Mouse (Mus musculus) liver, embryonic 13.5 days (tissue): ENCODE results near the gene Gm42791. TPM values are rescaled to one million over a fixed set of nuclear protein-coding genes. Genes with fewer than 3 reads are reported as not detected.

Experiments
- ATAC-seq: fragments of 200-750 bp; cut with Nextera tagmentation; 2 replicates; pipeline ENCODE4 v1.8.0; 2017; ENCODE audit warnings: low read depth, mild to moderate bottlenecking, moderate number of reproducible peaks, moderate library complexity
- DNase-seq: peaks from one replicate; pipeline ENCODE4 v3.0.0; 2022
- H3K27ac ChIP-seq: fragments of 300-500 bp; sonication (generic); 2 replicates; pipeline ENCODE4 v1.5.1; 2015; ENCODE audit warnings: moderate library complexity, mild to moderate bottlenecking, inconsistent platforms
- H3K27me3 ChIP-seq: fragments of 300-500 bp; sonication (generic); 2 replicates; pipeline ENCODE4 v1.6.1; 2015; ENCODE audit warnings: mild to moderate bottlenecking, inconsistent platforms
- H3K36me3 ChIP-seq: fragments of 300-500 bp; sonication (generic); 2 replicates; pipeline ENCODE4 v1.6.1; 2015; ENCODE audit warnings: mild to moderate bottlenecking, inconsistent platforms
- H3K4me1 ChIP-seq: fragments of 300-500 bp; sonication (generic); replicated peaks from 2 replicates; pipeline ENCODE4 v1.6.1; 2015; ENCODE audit warnings: inconsistent platforms
- H3K4me2 ChIP-seq: fragments of 300-500 bp; sonication (generic); 2 replicates; pipeline ENCODE4 v1.6.1; 2015; ENCODE audit warnings: inconsistent platforms, mild to moderate bottlenecking, moderate library complexity
- H3K4me3 ChIP-seq: fragments of 300-500 bp; sonication (generic); replicated peaks from 2 replicates; pipeline ENCODE4 v1.5.1; 2015; ENCODE audit warnings: mild to moderate bottlenecking, inconsistent platforms
- H3K9ac ChIP-seq: fragments of 300-500 bp; sonication (generic); 2 replicates; pipeline ENCODE4 v1.6.1; 2015; ENCODE audit warnings: mild to moderate bottlenecking, inconsistent platforms
- H3K9me3 ChIP-seq: fragments of 300-500 bp; sonication (generic); replicated peaks from 2 replicates; pipeline ENCODE4 v1.6.1; 2016; ENCODE audit warnings: inconsistent platforms
- WGBS: fragments of 180-500 bp; shearing (Covaris S2); methylation state at CpG from one replicate; pipeline ENCODE4 v1.1.7; 2015; ENCODE audit not compliant: insufficient replicate concordance; 5-methylcytosine and 5-hydroxymethylcytosine counted together
- polyA plus RNA-seq: library from polyadenylated mRNA; unstranded; fragments of >200 nt; fragmentation: Nextera tagmentation; extraction: Ambion mirVana; gene quantifications from 2 replicates; pipeline ENCODE4 v1.2.1, GENCODE M21; 2015

The Gm42791 gene
- polyA plus RNA-seq, 1 experiment from 2014 or later = 0.86 TPM

GRCm38 (mm10) chr5:148964251-148964650 is 30.7 kb downstream of the Gm42791 start:
- H3K4me2 ChIP-seq = no peak overlapping the region
- peak overlapping the region; percentile 91; the same call in 1 of the 2 replicates for H3K27ac ChIP-seq
- no peaks in the 10 kb centered on the region for H3K9me3 ChIP-seq
- WGBS = 61% methylated on average over 1 of the region's 1 CpGs
- H3K9ac ChIP-seq = no peak overlapping the region
- H3K27me3 ChIP-seq = no peaks in the 10 kb centered on the region
- no peaks in the 10 kb centered on the region for H3K36me3 ChIP-seq
- H3K4me1 ChIP-seq = peaks cover 72% of the 10 kb centered on the region
- ATAC-seq (no peak), DNase-seq (no peak)
- no peak overlapping the region for H3K4me3 ChIP-seq

- Histone ChIP-seq H3K27ac (peak overlapping the region; percentile 78), H3K4me3 (peak overlapping the region; percentile 63; the same call in 1 of the 2 replicates), H3K9me3 (no peaks in the 10 kb centered on the region), H3K4me2 (peak overlapping the region; percentile 96), H3K4me1 (peaks cover 70% of the 10 kb centered on the region), H3K27me3 (no peaks in the 10 kb centered on the region), H3K36me3 (no peaks in the 10 kb centered on the region), H3K9ac (peak overlapping the region; percentile 69; the same call in 1 of the 2 replicates)
- no peak for ATAC-seq
- 58% methylated on average over 10 of the region's 10 CpGs for WGBS
- no peak for DNase-seq
These were observed 34.7 kb downstream of the Gm42791 start for GRCm38 (mm10) chr5:148960211-148960610.

GRCm38 (mm10) chr5:148959068-148959990 is 35.6 kb downstream of the Gm42791 start:
- Histone ChIP-seq H3K9me3 (no peaks in the 10 kb centered on the region), H3K4me3 (peak overlapping the region; percentile 63), H3K4me1 (peaks cover 70% of the 10 kb centered on the region), H3K9ac (peak overlapping the region; percentile 69), H3K27me3 (no peaks in the 10 kb centered on the region), H3K36me3 (no peaks in the 10 kb centered on the region), H3K4me2 (peak overlapping the region; percentile 96), H3K27ac (peak overlapping the region; percentile 78)
- peak; percentile 71 for ATAC-seq
- peak; percentile 37 for DNase-seq
- 2% methylated on average over 36 of the region's 39 CpGs for WGBS

DNA sequence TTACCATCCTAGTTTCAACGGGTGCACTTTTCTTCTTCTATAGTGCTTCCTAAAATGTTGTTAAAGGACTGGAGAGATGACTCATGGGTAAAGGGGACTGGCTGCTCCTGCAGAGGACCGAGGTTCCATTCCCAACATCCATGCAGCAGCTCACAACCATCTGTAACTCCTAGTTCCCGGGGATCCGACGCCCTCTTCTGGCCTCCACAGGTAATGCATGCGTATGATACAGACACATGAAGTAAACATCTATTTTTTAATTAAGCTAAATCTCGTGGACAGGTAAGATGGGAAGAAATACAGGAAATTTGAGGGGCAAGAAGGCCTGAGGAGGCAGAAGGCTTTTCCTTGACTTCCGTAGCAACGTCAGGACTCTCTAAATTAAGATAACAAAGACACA is 36.6 kb downstream of the Gm42791 start:
- DNase-seq (peak; percentile 37), ATAC-seq (no peak)
- H3K4me1 ChIP-seq = peaks cover 65% of the 10 kb centered on the region
- peak overlapping the region; percentile 78 for H3K27ac ChIP-seq
- no peaks in the 10 kb centered on the region for H3K9me3 ChIP-seq
- no peaks in the 10 kb centered on the region for H3K36me3 ChIP-seq
- H3K4me2 ChIP-seq = peak overlapping the region; percentile 96
- H3K27me3 ChIP-seq = no peaks in the 10 kb centered on the region
- peak overlapping the region; percentile 63 for H3K4me3 ChIP-seq
- H3K9ac ChIP-seq = peak overlapping the region; percentile 69
- 22% methylated on average over 9 of the region's 9 CpGs for WGBS

DNA sequence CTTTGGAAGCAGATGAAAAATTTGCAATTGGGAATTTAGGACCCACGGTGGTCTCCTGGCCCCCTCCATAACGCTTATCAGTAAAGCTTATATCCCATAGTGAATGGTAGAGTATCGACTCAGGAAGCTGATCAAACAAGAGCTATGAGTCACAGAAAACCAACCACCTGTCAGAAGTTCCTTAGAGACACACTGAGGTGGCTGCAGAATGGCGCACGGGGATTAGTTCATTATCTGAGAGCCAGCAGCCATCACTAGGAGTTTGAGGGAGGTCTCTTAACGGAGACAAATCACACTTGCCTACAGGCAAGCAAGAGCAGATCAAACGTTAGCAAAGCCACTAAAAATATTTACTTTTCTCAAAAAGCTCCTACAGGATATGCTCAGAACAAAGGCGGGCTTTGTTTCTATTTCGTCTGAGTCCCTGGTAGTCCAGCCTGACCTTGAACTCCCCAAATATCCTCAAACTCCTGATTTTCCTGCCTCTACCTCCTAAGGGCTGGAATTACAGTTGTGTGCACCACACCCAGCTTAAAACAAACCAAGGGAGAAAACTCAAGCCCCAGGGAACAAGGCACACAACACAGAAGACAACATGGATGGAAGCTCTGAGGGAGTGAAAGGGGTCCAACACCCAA is 37.9 kb downstream of the Gm42791 start:
- Histone ChIP-seq H3K27me3 (no peaks in the 10 kb centered on the region), H3K4me1 (peaks cover 70% of the 10 kb centered on the region), H3K9me3 (no peaks in the 10 kb centered on the region), H3K4me2 (peak overlapping the region; percentile 3; the same call in 1 of the 2 replicates), H3K27ac (peak overlapping the region; percentile 56), H3K36me3 (no peaks in the 10 kb centered on the region), H3K4me3 (no peak overlapping the region), H3K9ac (no peak overlapping the region)
- DNase-seq (no peak), ATAC-seq (no peak)
- WGBS = 33% methylated on average over 9 of the region's 9 CpGs

DNA sequence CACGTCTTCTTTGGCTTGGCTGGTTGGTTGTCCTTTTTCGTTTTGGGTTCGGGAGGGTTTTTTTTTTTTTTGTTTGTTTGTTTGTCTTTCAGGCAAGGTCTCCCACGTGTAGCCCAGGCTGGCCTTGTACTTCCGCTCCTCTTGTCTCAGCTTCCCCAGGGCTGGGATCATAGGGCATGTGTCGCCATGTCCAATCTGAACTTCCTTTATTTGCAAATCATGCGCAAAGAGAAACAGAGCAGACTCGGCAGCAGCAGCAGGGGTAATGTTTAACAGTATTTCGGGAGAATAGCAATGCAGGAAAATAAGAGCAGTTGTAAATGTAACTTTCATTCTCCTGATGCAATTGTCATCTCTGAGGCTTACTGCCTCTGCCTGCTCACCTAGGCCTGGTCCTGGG is 38.9 kb downstream of the Gm42791 start:
- Histone ChIP-seq H3K36me3 (no peaks in the 10 kb centered on the region), H3K27ac (peak overlapping the region; percentile 68), H3K9me3 (no peaks in the 10 kb centered on the region), H3K4me3 (no peak overlapping the region), H3K4me2 (no peak overlapping the region), H3K9ac (no peak overlapping the region), H3K4me1 (peaks cover 70% of the 10 kb centered on the region), H3K27me3 (no peaks in the 10 kb centered on the region)
- ATAC-seq (no peak), DNase-seq (no peak)
- WGBS = 62% methylated on average over 9 of the region's 9 CpGs

- Histone ChIP-seq H3K27ac (peak overlapping the region; percentile 47), H3K9me3 (no peaks in the 10 kb centered on the region)
These were observed 39.4 kb downstream of the Gm42791 start for GRCm38 (mm10) chr5:148955575-148955974.

DNA sequence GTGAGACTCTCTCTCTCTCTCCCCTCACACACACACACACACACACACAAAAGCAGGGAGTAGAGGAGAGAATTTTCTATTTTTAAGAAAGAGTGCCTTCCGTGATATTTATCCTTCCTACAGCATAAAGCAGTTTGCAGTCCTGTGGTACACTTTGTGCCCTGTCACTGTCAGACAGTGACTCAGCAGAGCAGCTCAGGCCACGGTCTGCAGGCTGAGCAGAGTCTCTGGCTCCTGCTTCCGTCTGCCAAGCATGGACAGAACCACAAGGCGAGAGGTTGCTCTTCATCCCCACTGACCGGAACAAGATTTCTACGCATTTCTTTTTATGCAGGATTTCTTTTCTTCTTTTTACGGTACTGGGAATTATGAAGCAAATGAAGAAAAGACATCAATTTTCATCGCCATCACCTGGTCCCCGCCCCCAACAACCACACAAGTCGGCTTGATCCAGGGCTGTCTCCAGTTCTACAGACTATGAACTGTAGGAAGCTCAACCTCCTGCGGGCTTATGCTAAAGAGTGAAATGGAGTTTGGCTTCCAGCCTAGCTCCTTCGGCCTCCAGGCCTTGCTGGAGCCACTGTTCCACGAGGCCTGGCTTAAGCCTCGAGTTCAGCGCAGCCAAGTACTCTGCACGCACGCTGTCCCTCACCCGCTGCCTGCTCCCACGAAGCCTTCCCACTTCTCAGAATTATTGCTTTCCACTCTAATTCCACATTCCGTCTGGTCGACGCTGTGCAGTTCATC is 40.5 kb downstream of the Gm42791 start:
- no peak overlapping the region for H3K4me2 ChIP-seq

More at GRCm38 (mm10) chr5:148955575-148955974, 39.4 kb downstream of the Gm42791 start:
- WGBS = 86% methylated on average over 6 of the region's 6 CpGs
- DNase-seq (no peak), ATAC-seq (no peak)
- no peak overlapping the region for H3K4me2 ChIP-seq
- H3K9ac ChIP-seq = no peak overlapping the region
- H3K36me3 ChIP-seq = no peaks in the 10 kb centered on the region
- H3K27me3 ChIP-seq = no peaks in the 10 kb centered on the region
- H3K4me1 ChIP-seq = peaks cover 69% of the 10 kb centered on the region
- H3K4me3 ChIP-seq = no peak overlapping the region

GRCm38 (mm10) chr5:148953098-148953497 is 41.8 kb downstream of the Gm42791 start:
- no peaks in the 10 kb centered on the region for H3K36me3 ChIP-seq
- H3K4me2 ChIP-seq = no peak overlapping the region
- no peak overlapping the region for H3K9ac ChIP-seq
- ATAC-seq (no peak), DNase-seq (no peak)
- 68% methylated on average over 5 of the region's 5 CpGs for WGBS
- H3K4me3 ChIP-seq = no peak overlapping the region
- no peak overlapping the region for H3K27ac ChIP-seq
- H3K27me3 ChIP-seq = no peaks in the 10 kb centered on the region
- no peaks in the 10 kb centered on the region for H3K9me3 ChIP-seq
- H3K4me1 ChIP-seq = peaks cover 48% of the 10 kb centered on the region

More for the DNA sequence above, 40.5 kb downstream of the Gm42791 start:
- ATAC-seq (peak; percentile 61), DNase-seq (peak; percentile 39)
- H3K9me3 ChIP-seq = no peaks in the 10 kb centered on the region
- WGBS = 62% methylated on average over 22 of the region's 22 CpGs
- H3K27ac ChIP-seq = 0 out of 2 replicates have a peak overlapping the region, but pooled peaks have one; percentile 14
- H3K4me1 ChIP-seq = peaks cover 62% of the 10 kb centered on the region
- no peaks in the 10 kb centered on the region for H3K36me3 ChIP-seq
- H3K9ac ChIP-seq = no peak overlapping the region
- H3K27me3 ChIP-seq = no peaks in the 10 kb centered on the region
- no peak overlapping the region for H3K4me3 ChIP-seq

GRCm38 (mm10) chr5:148952419-148952818 is 42.5 kb downstream of the Gm42791 start:
- no peaks in the 10 kb centered on the region for H3K36me3 ChIP-seq
- H3K4me2 ChIP-seq = no peak overlapping the region
- peaks cover 41% of the 10 kb centered on the region for H3K4me1 ChIP-seq
- WGBS = 43% methylated on average over 6 of the region's 6 CpGs
- ATAC-seq (no peak), DNase-seq (peak; percentile 52)
- H3K27me3 ChIP-seq = no peaks in the 10 kb centered on the region
- no peak overlapping the region for H3K27ac ChIP-seq
- H3K4me3 ChIP-seq = no peak overlapping the region
- H3K9me3 ChIP-seq = no peaks in the 10 kb centered on the region
- no peak overlapping the region for H3K9ac ChIP-seq

- H3K4me1 ChIP-seq = peaks cover 32% of the 10 kb centered on the region
- H3K4me3 ChIP-seq = no peak overlapping the region
- H3K27me3 ChIP-seq = no peaks in the 10 kb centered on the region
- no peak overlapping the region for H3K9ac ChIP-seq
- no peak overlapping the region for H3K27ac ChIP-seq
- 81% methylated on average over 5 of the region's 5 CpGs for WGBS
- H3K4me2 ChIP-seq = no peak overlapping the region
- no peaks in the 10 kb centered on the region for H3K36me3 ChIP-seq
- H3K9me3 ChIP-seq = no peaks in the 10 kb centered on the region
- ATAC-seq = no peak
- DNase-seq = no peak
These were observed 43.6 kb downstream of the Gm42791 start for GRCm38 (mm10) chr5:148951360-148951759.
